ENCODE assay signal across 8 mouse cellular contexts in the genomic region with DNA sequence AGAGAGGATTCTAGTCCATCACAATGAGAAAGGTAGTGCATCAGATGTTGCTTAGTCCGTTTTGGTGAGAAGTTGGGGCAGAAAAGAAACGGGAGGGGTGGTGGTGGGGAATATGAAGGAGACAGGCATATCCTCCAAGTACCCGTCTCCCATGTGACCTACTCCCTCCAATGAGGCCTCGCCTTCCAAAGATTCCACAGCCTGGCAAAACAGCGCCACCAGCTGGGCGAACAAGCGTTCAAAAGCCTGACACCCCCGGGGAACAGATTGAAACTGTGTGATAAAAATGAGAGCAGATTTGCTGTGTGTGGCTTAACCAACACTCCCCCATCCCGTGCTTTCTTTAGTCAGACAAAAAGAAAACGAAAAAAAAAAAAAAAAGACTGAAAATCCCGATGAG. TPM values are rescaled to one million over a fixed set of nuclear protein-coding genes. Genes with fewer than 3 reads are reported as not detected.
A peak's percentile ranks its signal among the peaks of the same experiment; 100 is the strongest.
DNase-seq lines count a peak whose midpoint lies in the region; ATAC-seq and TF ChIP-seq lines count a peak whose summit lies in the region.

No protein-coding gene starts in this region.

- H3K9me3 ChIP-seq in heart, embryonic 11.5 days (replicated peaks; ENCODE audit: control insufficient read depth, low read length) = no peaks in the 10 kb centered on the region

- 63% methylated on average over 11 of the region's 11 CpGs for WGBS in heart, embryonic 11.5 days (ENCODE audit: insufficient replicate concordance)

- no peak for ATAC-seq in heart, embryonic 11.5 days (replicated peaks; ENCODE audit: insufficient number of reproducible peaks, low FRiP score, low TSS enrichment)
- no peak for ATAC-seq in monocyte, adult 5-6 weeks (replicated peaks; ENCODE audit: insufficient number of reproducible peaks, low FRiP score, low TSS enrichment, poor library complexity, severe bottlenecking)

- DNase-seq in heart, adult 8-10 months (ENCODE audit: low spot score) = no peak
- DNase-seq in adrenal gland, postnatal 14 days = peak; percentile 84
- peak; percentile 75 for DNase-seq in kidney, adult 9 months
- peak; percentile 78 for DNase-seq in lung, postnatal 36 days
- DNase-seq in gastrocnemius, adult 8-10 months (ENCODE audit: low spot score in 2 of 2) = no peak

- H3K79me3 ChIP-seq in C2C12 (ENCODE audit: low read depth) = no peaks in the 10 kb centered on the region

- no peak overlapping the region for H3K4me3 ChIP-seq in heart, embryonic 11.5 days (ENCODE audit: low read depth, low read length)
- no peak overlapping the region for H3K4me3 ChIP-seq in C2C12 (ENCODE audit: insufficient read depth, poor library complexity, severe bottlenecking)

- peak overlapping the region; percentile 88 for H3K27ac ChIP-seq in heart, embryonic 11.5 days (ENCODE audit: low read depth, low read length)

- peaks cover 58% of the 10 kb centered on the region for H3K4me1 ChIP-seq in heart, embryonic 11.5 days (ENCODE audit: control insufficient read depth, insufficient read depth, low read length)

- no peak overlapping the region for H3K9ac ChIP-seq in heart, embryonic 11.5 days (ENCODE audit: low read depth, low read length)

- no peaks in the 10 kb centered on the region for H3K79me2 ChIP-seq in C2C12 (ENCODE audit: control insufficient read depth, insufficient read depth)

- no peak overlapping the region for H3ac ChIP-seq in C2C12 (ENCODE audit: control insufficient read depth, insufficient read length, low read depth)

- no peaks in the 10 kb centered on the region for H3K27me3 ChIP-seq in heart, embryonic 11.5 days (ENCODE audit: control insufficient read depth, insufficient read depth, low read length)
- no peaks in the 10 kb centered on the region for H3K27me3 ChIP-seq in C2C12 (ENCODE audit: control insufficient read depth, insufficient read depth, insufficient read length)

- H3K36me3 ChIP-seq in heart, embryonic 11.5 days (ENCODE audit: control insufficient read depth, insufficient read depth, low read length) = no peaks in the 10 kb centered on the region
- no peaks in the 10 kb centered on the region for H3K36me3 ChIP-seq in C2C12 (ENCODE audit: control insufficient read depth, insufficient read depth)

- no peak overlapping the region for H3K4me2 ChIP-seq in heart, embryonic 11.5 days

- TF ChIP-seq CTCF in C2C12 (IDR thresholded peaks at IDR 0.05; ENCODE audit: control insufficient read depth, insufficient read depth, insufficient read length) = no peak

TF ChIP-seq in C2C12, 6 proteins besides CTCF, POLR2A, EP300 and RAD21:
- no peak for TF ChIP-seq FOSL1 (IDR thresholded peaks at IDR 0.05; ENCODE audit: insufficient read depth, low read length, poor library complexity, severe bottlenecking)
- peak; percentile 13 for TF ChIP-seq USF1 (IDR thresholded peaks at IDR 0.05; ENCODE audit: low read depth)

RNA-seq across cellular contexts. Expression of gene Lpar3, which starts 56.7 kb away (rescaled TPM):
- 39.9 and 49.7 TPM in 2 replicates for polyA plus RNA-seq in heart, embryonic 11.5 days (2014; fragmentation: Nextera tagmentation; extraction: Ambion mirVana)
- total RNA-seq in heart, adult 8-10 months (2022) = under 1 TPM in 1 of 4 experiments, not detected in 3; 0.24 TPM
- polyA plus RNA-seq in C2C12 (2012; fragmentation: generic; extraction: Trizol) = 0.25 TPM
- 0.30 and 0.41 TPM in 2 replicates for total RNA-seq in adrenal gland, postnatal 14 days (2021)
- not detected in 3 replicates for total RNA-seq in monocyte, adult 5-6 weeks (2017)
- under 1 TPM in 2 of 4 experiments, not detected in 2; 0.12 to 0.21 TPM for total RNA-seq in gastrocnemius, adult 8-10 months (2022)

Comparison
In these comparisons a context has a peak if more than half of its experiments do, and no peak if none do; other contexts are left out.
1. DNase-seq: peak in adrenal gland, postnatal 14 days (single experiment), kidney, adult 9 months (single experiment) and lung, postnatal 36 days (single experiment); none in heart, adult 8-10 months (single experiment) and gastrocnemius, adult 8-10 months (0 of 2).